Mouse (Mus musculus) right cerebral cortex, postnatal 4 days (tissue): ENCODE data around the gene Hmgn3.
"Not testable (repeated sequence)": the region's sequence is repeated elsewhere in the genome, so short reads cannot be mapped to it uniquely, and the experiment has no call there.

Source experiments
- DNase-seq: peaks from one replicate; pipeline ENCODE4 v3.0.0-alpha.2; 2022

The Hmgn3 gene

GRCm38 (mm10) chr9:83146446-83147188 is at the start of gene Hmgn3:
TSS of gene Hmgn3 (minus strand) at chr9:83146685.
- peak; percentile 91 for DNase-seq

- DNase-seq, result no peak
These were observed 49.3 kb upstream of the Hmgn3 start for GRCm38 (mm10) chr9:83195765-83196164.

- DNase-seq, result no peak
These were observed 48.5 kb upstream of the Hmgn3 start for GRCm38 (mm10) chr9:83195007-83195406.

GRCm38 (mm10) chr9:83187752-83188151 is 41.3 kb upstream of the Hmgn3 start:
- DNase-seq, result no peak

GRCm38 (mm10) chr9:83145591-83146445 is 667 bp downstream of the Hmgn3 start:
- DNase-seq, result peak; percentile 76

GRCm38 (mm10) chr9:83129831-83130230 is 16.7 kb downstream of the Hmgn3 start:
- DNase-seq, result no peak

GRCm38 (mm10) chr9:83127840-83128239 is 18.6 kb downstream of the Hmgn3 start:
- DNase-seq, result no peak

GRCm38 (mm10) chr9:83126482-83126881 is 20.0 kb downstream of the Hmgn3 start:
- DNase-seq, result not testable (repeated sequence)

GRCm38 (mm10) chr9:83119211-83119610 is 27.3 kb downstream of the Hmgn3 start:
- DNase-seq, result no peak

- no peak for DNase-seq
These were observed 29.0 kb downstream of the Hmgn3 start for GRCm38 (mm10) chr9:83117486-83117885.

- no peak for DNase-seq
These were observed 29.6 kb downstream of the Hmgn3 start for GRCm38 (mm10) chr9:83116774-83117474.

GRCm38 (mm10) chr9:83115676-83116075 is 30.8 kb downstream of the Hmgn3 start:
- DNase-seq, result no peak

- DNase-seq, result no peak
These were observed 32.7 kb downstream of the Hmgn3 start for GRCm38 (mm10) chr9:83113800-83114217.

GRCm38 (mm10) chr9:83112305-83112768 is 34.1 kb downstream of the Hmgn3 start:
- DNase-seq, result no peak

GRCm38 (mm10) chr9:83111789-83112188 is 34.7 kb downstream of the Hmgn3 start:
- no peak for DNase-seq

GRCm38 (mm10) chr9:83111117-83111686 is 35.3 kb downstream of the Hmgn3 start:
- no peak for DNase-seq

- no peak for DNase-seq
These were observed 35.9 kb downstream of the Hmgn3 start for GRCm38 (mm10) chr9:83110406-83111116.

- no peak for DNase-seq
These were observed 36.8 kb downstream of the Hmgn3 start for GRCm38 (mm10) chr9:83109705-83110104.

- DNase-seq, result no peak
These were observed 37.7 kb downstream of the Hmgn3 start for GRCm38 (mm10) chr9:83108821-83109220.

GRCm38 (mm10) chr9:83103785-83104184 is 42.7 kb downstream of the Hmgn3 start:
- no peak for DNase-seq

- no peak for DNase-seq
These were observed 44.8 kb downstream of the Hmgn3 start for GRCm38 (mm10) chr9:83101691-83102090.

- no peak for DNase-seq
These were observed 45.7 kb downstream of the Hmgn3 start for GRCm38 (mm10) chr9:83100786-83101185.
